Mouse (Mus musculus): ENCODE measurements at regions not wholly inside any gene's neighbourhood (a gene's known extent, or its start where the extent isn't known, plus 50 kb on each side); places are given as distances from the start of the nearest gene placed in this dataset.
A peak's percentile ranks its signal among the peaks of the same experiment; 100 is the strongest.

DNA sequence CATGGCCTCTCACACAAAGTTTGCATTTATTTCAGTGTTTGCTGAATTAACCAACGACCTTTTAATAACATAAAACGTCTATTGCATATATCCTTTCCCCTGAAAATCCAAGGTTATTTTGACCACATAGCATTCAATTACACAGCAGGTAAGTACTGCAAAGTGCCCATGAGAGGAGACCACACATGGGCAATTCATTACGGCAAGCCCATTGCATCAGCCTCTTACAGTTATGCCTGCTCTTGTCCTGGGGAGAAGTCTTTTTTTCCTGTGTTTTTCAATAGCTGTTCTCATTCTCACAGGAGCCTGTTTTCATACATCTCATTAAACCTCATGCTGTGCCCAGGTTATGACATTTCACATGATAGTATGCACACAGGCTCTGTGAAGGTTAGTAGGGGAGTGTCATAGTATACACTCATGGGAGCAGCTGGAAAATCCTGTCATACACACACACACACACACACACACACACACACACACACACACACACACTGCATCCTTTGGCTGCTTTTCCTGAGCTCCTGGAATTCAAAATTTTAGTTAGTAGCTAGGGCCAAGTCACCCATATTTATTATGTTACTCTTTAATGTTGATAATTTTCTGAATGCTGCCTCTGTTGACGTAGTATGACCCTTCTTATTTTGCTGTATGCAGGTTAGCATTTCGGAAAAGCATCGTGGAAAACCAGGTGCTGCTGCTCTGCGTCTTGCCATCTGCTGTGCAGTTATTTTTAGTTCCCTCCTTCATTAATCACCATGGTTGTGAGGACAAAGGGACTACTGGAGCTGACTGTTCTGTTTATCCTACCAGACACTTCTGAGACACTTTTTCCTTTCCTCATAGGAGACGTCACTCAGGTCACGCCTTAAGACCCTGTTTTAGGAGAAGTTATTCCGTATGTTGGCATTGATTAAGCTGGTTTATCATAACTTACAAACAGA, 483.6 kb downstream of the Bckdhb start:
- DNase-seq (ENCODE audit: low read depth, low spot score): peak; percentile 44

Measured in mesoderm, embryonic 11.5 days (tissue).